22 mouse cellular contexts compared by ENCODE assay signal in genomic region chr15:27748739-27749138, GRCm38 (mm10).
DNase-seq lines count a peak whose midpoint lies in the region; ATAC-seq and TF ChIP-seq lines count a peak whose summit lies in the region.
"Had no signal": no experiment of that assay in that cellular context is flagged by ENCODE, and none has a peak within 500 bp of the region (broad histone marks: within the 10 kb centered on the region; RNA-seq: fewer than 3 reads in every experiment).

No protein-coding gene starts in this region.

- H3K9me3 ChIP-seq in kidney, embryonic 15.5 days (replicated peaks): no peaks in the 10 kb centered on the region
- no peaks in the 10 kb centered on the region for H3K9me3 ChIP-seq in hindbrain, embryonic 13.5 days
- H3K9me3 ChIP-seq: forebrain, embryonic 10.5 days; forebrain, embryonic 13.5 days; hindbrain, embryonic 12.5 days had no signal

- no peak for TF ChIP-seq CTCF in kidney, adult 2 months (conservative IDR thresholded peaks at IDR 0.05; ENCODE audit: insufficient read depth, insufficient read length, low read depth, low read length)
- no peak for TF ChIP-seq CTCF in Patski (IDR thresholded peaks at IDR 0.05)

- H3K4me2 ChIP-seq in kidney, embryonic 15.5 days: no peak overlapping the region
- H3K4me2 ChIP-seq in hindbrain, embryonic 13.5 days: no peak overlapping the region
- H3K4me2 ChIP-seq: forebrain, embryonic 13.5 days; heart, embryonic 11.5 days; hindbrain, embryonic 12.5 days had no signal

- CTCF ChIA-PET in Patski (lab: Charles Lee): interaction anchor here (1.7 kb wide), 1 partner anchor 113 kb away, joined by 4 read pairs; no protein-coding TSS in a partner anchor

- POLR2A ChIA-PET in Patski (lab: Charles Lee): no interaction called here

- in situ Hi-C loops in Patski (cut with MboI; ENCODE audit: low pct_unique_long_range_greater_than_20kb): no loop called here

- peaks cover 5% of the 10 kb centered on the region for H3K36me3 ChIP-seq in kidney, adult 2 months (ENCODE audit: control insufficient read depth, insufficient read depth, low read length)
- H3K36me3 ChIP-seq in kidney, embryonic 15.5 days: peaks cover 89% of the 10 kb centered on the region
- H3K36me3 ChIP-seq in hindbrain, embryonic 13.5 days: peaks cover 94% of the 10 kb centered on the region

- WGBS in kidney, adult 2 months: 61% methylated on average over 8 of the region's 8 CpGs
- 84% methylated on average over 8 of the region's 8 CpGs for WGBS in kidney, embryonic 15.5 days
- whole genome bisulfite sequencing in hindbrain, embryonic 13.5 days: 92% methylated on average over 8 of the region's 8 CpGs

- no peaks in the 10 kb centered on the region for H3K27me3 ChIP-seq in kidney, adult 2 months (replicated peaks; ENCODE audit: control insufficient read depth, insufficient read depth, low read length)
- H3K27me3 ChIP-seq in kidney, embryonic 15.5 days: no peaks in the 10 kb centered on the region
- H3K27me3 ChIP-seq in Patski: no peaks in the 10 kb centered on the region
- H3K27me3 ChIP-seq in hindbrain, embryonic 13.5 days: no peaks in the 10 kb centered on the region
- H3K27me3 ChIP-seq: forebrain, embryonic 13.5 days; hindbrain, embryonic 12.5 days had no signal

- DNase-seq in kidney, adult 2 months: peak; percentile 66
- no peak for DNase-seq in Patski (ENCODE audit: low read depth, low spot score)
- DNase-seq in kidney, postnatal 36 days: peak; percentile 45 to 52
- no peak for DNase-seq in adrenal gland, adult 2 months
- DNase-seq: adrenal gland, postnatal 10 days; adrenal gland, postnatal 36 days; cerebellum, adult 18-20 months; cerebellum, adult 9-10 months; cerebellum, postnatal 14 days; gastrocnemius, postnatal 10 days; heart, adult 11 months had no signal

- no peak overlapping the region for H3K9ac ChIP-seq in kidney, embryonic 15.5 days
- H3K9ac ChIP-seq in hindbrain, embryonic 13.5 days: no peak overlapping the region
- H3K9ac ChIP-seq: forebrain, embryonic 13.5 days; hindbrain, embryonic 12.5 days had no signal

- no peak for TF ChIP-seq POLR2A in kidney, adult 2 months (IDR thresholded peaks at IDR 0.05; ENCODE audit: low read depth, low read length)

- no peak for ATAC-seq in kidney, embryonic 15.5 days (replicated peaks; ENCODE audit: low FRiP score)
- peak; percentile 13 for ATAC-seq in Patski
- ATAC-seq in granulocyte monocyte progenitor cell, adult 5-6 weeks (replicated peaks; ENCODE audit: poor library complexity, severe bottlenecking): peak; percentile 47
- ATAC-seq in hindbrain, embryonic 13.5 days (ENCODE audit: low FRiP score): no peak
- ATAC-seq: activated CD4-positive, CD25-positive, alpha-beta regulatory T cell, adult 4 months; CD4-positive, CD25-positive, alpha-beta regulatory T cell, adult 4 months; forebrain, embryonic 13.5 days; forebrain, embryonic 16.5 days; hindbrain, postnatal 0 days had no signal

- 0 out of 2 replicates have a peak, but pooled peaks cover 4% of the 10 kb centered on the region for H3K4me1 ChIP-seq in kidney, adult 2 months (ENCODE audit: control insufficient read depth, insufficient read depth, low read length)
- peaks cover 13% of the 10 kb centered on the region for H3K4me1 ChIP-seq in kidney, embryonic 15.5 days
- H3K4me1 ChIP-seq in hindbrain, embryonic 13.5 days (replicated peaks): peaks cover 9% of the 10 kb centered on the region

- H3K27ac ChIP-seq in kidney, adult 2 months (ENCODE audit: insufficient read depth, low read depth, low read length): no peak overlapping the region
- H3K27ac ChIP-seq in kidney, embryonic 15.5 days: no peak overlapping the region
- H3K27ac ChIP-seq in hindbrain, embryonic 13.5 days: no peak overlapping the region
- H3K27ac ChIP-seq: forebrain, embryonic 13.5 days; hindbrain, embryonic 12.5 days; hindbrain, postnatal 0 days had no signal

- no peak overlapping the region for H3K4me3 ChIP-seq in kidney, adult 2 months (ENCODE audit: insufficient read depth, low read depth, low read length)
- H3K4me3 ChIP-seq in kidney, embryonic 15.5 days (replicated peaks): no peak overlapping the region
- H3K4me3 ChIP-seq in hindbrain, embryonic 13.5 days: no peak overlapping the region
- H3K4me3 ChIP-seq: forebrain, embryonic 10.5 days; forebrain, embryonic 13.5 days; hindbrain, embryonic 12.5 days had no signal

Comparison
In these comparisons a context has a peak if more than half of its experiments do, and no peak if none do; other contexts are left out.
1. DNase-seq: peak in kidney, adult 2 months (single experiment) and kidney, postnatal 36 days (2 of 2); none in Patski (single experiment) and adrenal gland, adult 2 months (single experiment).
2. ATAC-seq: peak in Patski (single experiment) and granulocyte monocyte progenitor cell, adult 5-6 weeks (single experiment); none in kidney, embryonic 15.5 days (single experiment) and hindbrain, embryonic 13.5 days (single experiment).